Mouse (Mus musculus): ENCODE data around the gene Lonp1. TPM values are rescaled to one million over a fixed set of nuclear protein-coding genes. Genes with fewer than 3 reads are reported as not detected.
"Not testable (repeated sequence)": the region's sequence is repeated elsewhere in the genome, so short reads cannot be mapped to it uniquely, and the experiment has no call there.

Lonp1 gene
- polyA plus RNA-seq, 1 experiment: 74.5 TPM

DNA sequence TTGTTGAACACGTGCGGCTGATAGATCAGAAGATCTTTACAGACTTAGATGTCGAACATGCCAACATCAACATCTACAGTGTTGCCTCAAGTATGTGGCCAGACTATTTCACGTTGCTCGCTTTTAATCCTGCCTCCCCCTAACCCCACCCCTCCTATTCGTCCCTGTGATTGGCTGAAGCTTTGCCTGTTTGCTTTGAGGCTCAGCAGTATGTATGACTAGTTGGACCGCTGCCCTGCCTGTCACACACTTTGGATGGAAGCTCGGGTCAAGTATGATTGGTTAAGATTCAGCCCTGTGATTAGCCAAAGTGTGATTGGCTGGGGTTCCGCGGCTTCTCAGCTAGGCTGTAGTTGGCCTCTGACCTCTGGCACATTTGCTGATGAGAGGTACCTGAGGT lies 25.1 kb upstream of the Lonp1 start:
- no peaks in the 10 kb centered on the region for H3K27me3 ChIP-seq (ENCODE audit: control insufficient read depth, insufficient read depth, low read length)
- TF ChIP-seq CTCF (IDR thresholded peaks at IDR 0.05; ENCODE audit: borderline replicate concordance, control insufficient read depth, extremely low read depth, insufficient read depth, low read length, poor library complexity) (no peak), POLR2A (IDR thresholded peaks at IDR 0.05; ENCODE audit: control insufficient read depth, extremely low read depth, insufficient read depth, low read length, poor library complexity) (no peak)
- H3K4me1 ChIP-seq (replicated peaks; ENCODE audit: control insufficient read depth, insufficient read depth, low read length): no peaks in the 10 kb centered on the region
- no peak overlapping the region for H3K4me3 ChIP-seq (ENCODE audit: control insufficient read depth, insufficient read depth, low read length)
- 48% methylated on average over 10 of the region's 10 CpGs for WGBS
- no peak for DNase-seq
- H3K36me3 ChIP-seq (ENCODE audit: control insufficient read depth, insufficient read depth, low read length): no peaks in the 10 kb centered on the region
- H3K27ac ChIP-seq (ENCODE audit: control insufficient read depth, insufficient read depth, low read length): no peak overlapping the region

GRCm38 (mm10) chr17:56647546-56647945 lies 20.9 kb upstream of the Lonp1 start:
- 45% methylated on average over 13 of the region's 13 CpGs for WGBS

GRCm38 (mm10) chr17:56643237-56643636 lies 16.6 kb upstream of the Lonp1 start:
- H3K36me3 ChIP-seq (ENCODE audit: control insufficient read depth, insufficient read depth, low read length): no peaks in the 10 kb centered on the region
- H3K27me3 ChIP-seq (ENCODE audit: control insufficient read depth, insufficient read depth, low read length): no peaks in the 10 kb centered on the region
- no peak overlapping the region for H3K4me3 ChIP-seq (ENCODE audit: control insufficient read depth, insufficient read depth, low read length)
- no peak overlapping the region for H3K27ac ChIP-seq (ENCODE audit: control insufficient read depth, insufficient read depth, low read length)
- no peaks in the 10 kb centered on the region for H3K4me1 ChIP-seq (replicated peaks; ENCODE audit: control insufficient read depth, insufficient read depth, low read length)
- no peak for TF ChIP-seq CTCF (IDR thresholded peaks at IDR 0.05; ENCODE audit: borderline replicate concordance, control insufficient read depth, extremely low read depth, insufficient read depth, low read length, poor library complexity)
- TF ChIP-seq POLR2A (IDR thresholded peaks at IDR 0.05; ENCODE audit: control insufficient read depth, extremely low read depth, insufficient read depth, low read length, poor library complexity): no peak
- DNase-seq: no peak
- WGBS: 91% methylated on average over 4 of the region's 4 CpGs

More at GRCm38 (mm10) chr17:56647546-56647945, 20.9 kb upstream of the Lonp1 start:
- Histone ChIP-seq H3K27ac (ENCODE audit: control insufficient read depth, insufficient read depth, low read length) (no peak overlapping the region), H3K4me1 (replicated peaks; ENCODE audit: control insufficient read depth, insufficient read depth, low read length) (no peaks in the 10 kb centered on the region), H3K27me3 (ENCODE audit: control insufficient read depth, insufficient read depth, low read length) (no peaks in the 10 kb centered on the region), H3K4me3 (ENCODE audit: control insufficient read depth, insufficient read depth, low read length) (no peak overlapping the region), H3K36me3 (ENCODE audit: control insufficient read depth, insufficient read depth, low read length) (no peaks in the 10 kb centered on the region)
- TF ChIP-seq CTCF (IDR thresholded peaks at IDR 0.05; ENCODE audit: borderline replicate concordance, control insufficient read depth, extremely low read depth, insufficient read depth, low read length, poor library complexity) (no peak), POLR2A (IDR thresholded peaks at IDR 0.05; ENCODE audit: control insufficient read depth, extremely low read depth, insufficient read depth, low read length, poor library complexity) (no peak)
- DNase-seq: no peak

GRCm38 (mm10) chr17:56634023-56634422 lies 7.3 kb upstream of the Lonp1 start:
- H3K36me3 ChIP-seq (ENCODE audit: control insufficient read depth, insufficient read depth, low read length): no peaks in the 10 kb centered on the region
- DNase-seq: no peak
- H3K27me3 ChIP-seq (ENCODE audit: control insufficient read depth, insufficient read depth, low read length): no peaks in the 10 kb centered on the region
- no peak overlapping the region for H3K27ac ChIP-seq (ENCODE audit: control insufficient read depth, insufficient read depth, low read length)
- 84% methylated on average over 6 of the region's 6 CpGs for WGBS
- no peak overlapping the region for H3K4me3 ChIP-seq (ENCODE audit: control insufficient read depth, insufficient read depth, low read length)
- TF ChIP-seq POLR2A (IDR thresholded peaks at IDR 0.05; ENCODE audit: control insufficient read depth, extremely low read depth, insufficient read depth, low read length, poor library complexity) (no peak), CTCF (IDR thresholded peaks at IDR 0.05; ENCODE audit: borderline replicate concordance, control insufficient read depth, extremely low read depth, insufficient read depth, low read length, poor library complexity) (no peak)
- H3K4me1 ChIP-seq (replicated peaks; ENCODE audit: control insufficient read depth, insufficient read depth, low read length): no peaks in the 10 kb centered on the region

GRCm38 (mm10) chr17:56631807-56632206 lies 5.1 kb upstream of the Lonp1 start:
- TF ChIP-seq CTCF (IDR thresholded peaks at IDR 0.05; ENCODE audit: borderline replicate concordance, control insufficient read depth, extremely low read depth, insufficient read depth, low read length, poor library complexity) (no peak), POLR2A (IDR thresholded peaks at IDR 0.05; ENCODE audit: control insufficient read depth, extremely low read depth, insufficient read depth, low read length, poor library complexity) (no peak)
- Histone ChIP-seq H3K27ac (ENCODE audit: control insufficient read depth, insufficient read depth, low read length) (no peak overlapping the region), H3K4me1 (replicated peaks; ENCODE audit: control insufficient read depth, insufficient read depth, low read length) (peaks cover 12% of the 10 kb centered on the region), H3K36me3 (ENCODE audit: control insufficient read depth, insufficient read depth, low read length) (no peaks in the 10 kb centered on the region), H3K4me3 (ENCODE audit: control insufficient read depth, insufficient read depth, low read length) (no peak overlapping the region), H3K27me3 (ENCODE audit: control insufficient read depth, insufficient read depth, low read length) (no peaks in the 10 kb centered on the region; the same call in 1 of the 2 replicates)
- 75% methylated on average over 4 of the region's 4 CpGs for WGBS
- no peak for DNase-seq

DNA sequence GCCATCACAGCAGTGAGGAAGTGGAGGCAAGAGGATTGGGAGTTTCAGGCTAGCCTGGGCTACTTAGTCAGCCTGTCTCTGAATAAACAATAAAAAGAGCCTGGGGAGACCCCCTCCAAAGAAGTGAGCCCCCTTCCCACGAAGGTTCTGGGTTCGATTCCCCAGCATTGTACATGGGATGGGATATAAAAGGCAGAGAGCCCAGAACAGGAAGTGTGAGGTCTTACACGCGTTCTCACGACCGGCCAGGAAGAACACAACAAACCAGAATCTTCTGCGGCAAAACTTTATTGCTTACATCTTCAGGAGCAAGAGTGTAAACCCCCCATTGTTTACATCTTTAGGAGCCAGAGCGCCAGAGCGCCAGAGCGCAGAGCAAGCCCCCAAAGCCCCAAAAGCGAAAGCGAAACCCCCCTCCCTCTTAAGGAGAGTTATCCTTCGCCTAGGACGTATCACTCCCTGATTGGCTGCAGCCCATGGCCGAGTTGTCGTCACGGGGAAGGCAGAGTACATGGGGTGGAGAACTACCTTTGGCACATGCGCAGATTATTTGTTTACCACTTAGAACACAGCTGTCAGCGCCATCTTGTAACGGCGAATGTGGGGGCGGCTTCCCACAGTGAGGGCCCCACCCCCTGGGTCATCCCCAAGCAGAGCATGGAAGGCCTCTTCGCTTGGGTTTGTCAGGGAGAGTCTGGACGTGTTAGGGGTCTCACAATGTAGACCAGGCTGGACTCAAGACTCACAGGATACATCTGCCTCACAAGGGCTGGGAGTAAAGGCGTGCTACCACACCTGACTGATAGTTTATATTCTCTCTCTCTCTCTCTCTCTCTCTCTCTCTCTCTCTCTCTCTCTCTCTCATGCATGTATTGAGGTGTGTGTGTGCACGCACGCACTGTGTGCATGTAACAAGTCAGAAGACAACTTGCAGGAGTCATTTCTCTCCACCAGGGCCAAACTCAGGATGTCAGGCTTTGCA lies 3.4 kb upstream of the Lonp1 start:
- not testable (repeated sequence) for DNase-seq; H3K27ac ChIP-seq (ENCODE audit: control insufficient read depth, insufficient read depth, low read length)
- WGBS: 90% methylated on average over 27 of the region's 27 CpGs

More for the DNA sequence above, 3.4 kb upstream of the Lonp1 start:
- not testable (repeated sequence) for H3K27me3 ChIP-seq (ENCODE audit: control insufficient read depth, insufficient read depth, low read length); H3K36me3 ChIP-seq (ENCODE audit: control insufficient read depth, insufficient read depth, low read length); H3K4me3 ChIP-seq (ENCODE audit: control insufficient read depth, insufficient read depth, low read length)
- H3K4me1 ChIP-seq (replicated peaks; ENCODE audit: control insufficient read depth, insufficient read depth, low read length): peaks cover 19% of the 10 kb centered on the region
